Mouse (Mus musculus) stomach, embryonic 15.5 days (tissue): ENCODE measurements around the gene Usp12. TPM values are rescaled to one million over a fixed set of nuclear protein-coding genes. Genes with fewer than 3 reads are reported as not detected.

Source experiments
- ATAC-seq: fragments of 200-750 bp; cut with Nextera tagmentation; 2 replicates; pipeline ENCODE4 v1.8.0; 2017; ENCODE audit warnings: low read depth, moderate number of reproducible peaks, moderate TSS enrichment; ENCODE audit not compliant: insufficient read depth, low FRiP score
- H3K27ac ChIP-seq: fragments of 300-500 bp; sonication (generic); 2 replicates; pipeline ENCODE4 v1.5.1; 2015; ENCODE audit warnings: mild to moderate bottlenecking, inconsistent platforms
- H3K27me3 ChIP-seq: fragments of 300-500 bp; sonication (generic); replicated peaks from 2 replicates; pipeline ENCODE4 v1.6.1; 2015; ENCODE audit warnings: inconsistent platforms
- H3K36me3 ChIP-seq: fragments of 300-500 bp; sonication (generic); 2 replicates; pipeline ENCODE4 v1.6.1; 2015; ENCODE audit warnings: inconsistent platforms
- H3K4me1 ChIP-seq: fragments of 300-500 bp; sonication (generic); 2 replicates; pipeline ENCODE4 v1.6.1; 2015; ENCODE audit warnings: inconsistent platforms
- H3K4me2 ChIP-seq: fragments of 300-500 bp; sonication (generic); 2 replicates; pipeline ENCODE4 v1.6.1; 2015; ENCODE audit warnings: mild to moderate bottlenecking, inconsistent platforms
- H3K4me3 ChIP-seq: fragments of 300-500 bp; sonication (generic); replicated peaks from 2 replicates; pipeline ENCODE4 v1.5.1; 2015; ENCODE audit warnings: inconsistent platforms
- H3K9ac ChIP-seq: fragments of 300-500 bp; sonication (generic); 2 replicates; pipeline ENCODE4 v1.6.1; 2015; ENCODE audit warnings: inconsistent platforms
- H3K9me3 ChIP-seq: fragments of 300-500 bp; sonication (generic); 2 replicates; pipeline ENCODE4 v1.6.1; 2016; ENCODE audit warnings: inconsistent platforms
- WGBS: fragments of 180-500 bp; shearing (Covaris S2); methylation state at CpG from one replicate; pipeline ENCODE4 v1.1.7; 2015; 5-methylcytosine and 5-hydroxymethylcytosine counted together
- polyA plus RNA-seq: library from polyadenylated mRNA; unstranded; fragments of >200 nt; fragmentation: Nextera tagmentation; extraction: Ambion mirVana; gene quantifications from 2 replicates; pipeline ENCODE4 v1.2.1, GENCODE M21; 2015

Gene Usp12
- polyA plus RNA-seq, 1 experiment from 2014 or later: 18.9 TPM

DNA sequence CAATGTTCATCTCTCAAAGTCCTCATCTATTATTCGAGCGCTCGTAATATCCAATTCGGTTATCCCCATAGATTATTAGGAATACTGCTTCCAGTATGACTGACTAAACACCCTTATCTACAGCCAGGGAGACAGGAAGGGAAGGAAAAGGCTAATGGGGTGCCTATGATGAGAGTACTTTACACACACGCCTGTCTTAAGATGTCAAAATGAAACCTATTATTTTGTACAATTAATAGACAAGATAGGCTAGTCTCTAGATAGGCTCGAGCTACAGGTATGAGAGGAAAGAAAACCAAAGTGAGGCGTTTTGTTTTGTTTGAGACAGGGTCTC, 37.6 kb upstream of the Usp12 start:
- Histone ChIP-seq H3K36me3 (peaks cover 24% of the 10 kb centered on the region), H3K4me3 (peak overlapping the region; percentile 74), H3K4me1 (peaks cover 13% of the 10 kb centered on the region; the same call in 1 of the 2 replicates), H3K4me2 (peak overlapping the region; percentile 64), H3K9ac (no peak overlapping the region), H3K27me3 (no peaks in the 10 kb centered on the region), H3K27ac (peak overlapping the region; percentile 83; the same call in 1 of the 2 replicates), H3K9me3 (no peaks in the 10 kb centered on the region)
- 47% methylated on average over 7 of the region's 7 CpGs for WGBS
- peak; percentile 15 for ATAC-seq

DNA sequence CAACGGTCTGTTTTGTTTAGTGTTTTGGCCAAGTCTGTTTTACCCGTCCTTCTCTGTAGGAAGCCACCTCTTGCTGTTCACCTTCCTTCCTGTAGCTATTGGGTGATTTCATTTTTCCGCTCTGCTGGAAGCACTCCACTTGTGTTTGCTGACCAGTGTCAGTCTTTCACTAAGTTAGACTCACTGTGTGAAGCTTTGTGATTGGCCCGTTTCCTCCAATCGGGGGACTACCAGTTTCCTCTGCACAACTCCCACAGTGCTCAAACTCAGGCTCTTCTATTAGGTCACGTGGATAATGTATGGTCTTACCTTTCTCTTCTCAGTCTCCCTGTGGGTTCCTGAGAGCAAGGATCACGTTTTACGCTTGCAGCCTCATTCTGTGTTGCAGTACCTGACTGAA, 34.7 kb upstream of the Usp12 start:
- Histone ChIP-seq H3K27ac (no peak overlapping the region), H3K4me2 (no peak overlapping the region), H3K9me3 (no peaks in the 10 kb centered on the region), H3K4me3 (no peak overlapping the region), H3K27me3 (no peaks in the 10 kb centered on the region), H3K9ac (no peak overlapping the region), H3K36me3 (peaks cover 2% of the 10 kb centered on the region; the same call in 1 of the 2 replicates), H3K4me1 (peaks cover 8% of the 10 kb centered on the region)
- 49% methylated on average over 8 of the region's 8 CpGs for WGBS
- ATAC-seq: no peak

DNA sequence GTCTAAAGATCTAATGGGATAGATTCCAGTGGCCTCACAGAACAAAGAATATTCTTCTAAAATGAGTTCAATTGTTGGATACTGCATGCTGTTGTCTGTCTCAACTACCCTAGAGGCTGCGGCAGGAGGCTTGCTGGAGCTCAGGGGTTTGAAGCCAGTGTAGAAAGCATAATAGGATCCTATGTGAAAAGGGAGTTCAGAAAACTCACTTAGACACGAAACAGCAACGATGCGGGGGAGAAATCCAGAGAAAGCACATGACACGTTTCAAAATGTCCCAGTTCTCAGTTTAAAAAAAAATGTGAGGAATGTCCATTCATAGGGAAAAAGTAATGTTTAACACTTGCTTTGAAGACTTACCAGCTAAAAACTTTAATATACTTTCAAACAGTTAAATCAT, 28.2 kb upstream of the Usp12 start:
- no peak overlapping the region for H3K4me2 ChIP-seq

GRCm38 (mm10) chr5:146818906-146819623, 24.3 kb upstream of the Usp12 start:
- no peaks in the 10 kb centered on the region for H3K4me1 ChIP-seq
- no peak overlapping the region for H3K4me3 ChIP-seq
- ATAC-seq: no peak
- no peak overlapping the region for H3K9ac ChIP-seq
- 64% methylated on average over 8 of the region's 8 CpGs for WGBS
- H3K36me3 ChIP-seq: no peaks in the 10 kb centered on the region
- H3K4me2 ChIP-seq: no peak overlapping the region
- H3K27ac ChIP-seq: no peak overlapping the region
- no peaks in the 10 kb centered on the region for H3K9me3 ChIP-seq
- no peaks in the 10 kb centered on the region for H3K27me3 ChIP-seq

More for the DNA sequence above, 28.2 kb upstream of the Usp12 start:
- WGBS: 66% methylated on average over 5 of the region's 5 CpGs
- Histone ChIP-seq H3K27ac (no peak overlapping the region), H3K4me1 (no peaks in the 10 kb centered on the region; the same call in 1 of the 2 replicates), H3K4me3 (no peak overlapping the region), H3K36me3 (no peaks in the 10 kb centered on the region), H3K9me3 (no peaks in the 10 kb centered on the region), H3K9ac (no peak overlapping the region), H3K27me3 (no peaks in the 10 kb centered on the region)
- ATAC-seq: no peak

DNA sequence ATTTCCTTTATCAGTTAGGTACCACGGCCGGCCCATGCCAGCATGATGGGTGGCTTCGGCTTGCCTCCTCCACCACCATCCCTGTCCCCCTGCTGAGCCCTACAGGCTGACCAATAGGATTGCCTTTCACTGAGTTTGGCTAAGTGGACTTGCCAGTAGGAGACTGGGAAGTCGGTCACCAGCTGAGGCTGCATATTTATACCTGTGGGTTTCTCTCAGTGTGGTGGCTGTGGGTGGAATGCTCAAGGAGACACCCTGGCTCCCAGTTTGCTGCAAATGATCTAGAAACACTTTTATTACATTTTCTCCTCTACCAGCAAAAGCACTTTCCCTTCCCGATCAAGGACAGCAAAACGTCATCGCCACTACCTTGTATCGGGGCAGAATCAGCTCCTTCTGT, 22.8 kb upstream of the Usp12 start:
- no peaks in the 10 kb centered on the region for H3K4me1 ChIP-seq
- H3K4me2 ChIP-seq: no peak overlapping the region
- no peak overlapping the region for H3K9ac ChIP-seq
- no peak overlapping the region for H3K27ac ChIP-seq
- WGBS: 80% methylated on average over 8 of the region's 8 CpGs
- no peak for ATAC-seq
- H3K27me3 ChIP-seq: no peaks in the 10 kb centered on the region
- no peaks in the 10 kb centered on the region for H3K9me3 ChIP-seq
- H3K4me3 ChIP-seq: no peak overlapping the region
- H3K36me3 ChIP-seq: no peaks in the 10 kb centered on the region

DNA sequence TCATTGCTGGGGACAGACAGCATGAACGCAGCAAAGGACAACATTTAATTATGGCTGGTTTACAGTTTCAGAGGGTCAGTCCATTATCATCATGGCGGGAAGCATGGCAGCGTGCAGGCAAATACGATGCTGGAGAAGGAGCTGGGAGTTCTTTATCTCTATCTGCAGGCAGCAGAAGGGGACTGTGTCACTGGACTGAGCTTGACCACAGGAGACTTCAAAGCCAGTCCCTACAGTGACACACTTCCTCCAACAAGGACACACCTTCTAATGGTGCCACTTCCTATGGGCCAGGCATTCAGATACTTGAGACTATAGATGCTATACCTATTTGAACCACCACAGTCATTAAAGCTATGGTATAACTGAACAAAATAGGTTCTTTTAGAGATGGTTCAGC, 20.6 kb upstream of the Usp12 start:
- no peak overlapping the region for H3K4me3 ChIP-seq
- H3K27ac ChIP-seq: no peak overlapping the region
- ATAC-seq: no peak
- WGBS: 79% methylated on average over 4 of the region's 4 CpGs
- no peaks in the 10 kb centered on the region for H3K9me3 ChIP-seq
- no peaks in the 10 kb centered on the region for H3K27me3 ChIP-seq
- no peak overlapping the region for H3K9ac ChIP-seq
- H3K4me2 ChIP-seq: no peak overlapping the region
- no peaks in the 10 kb centered on the region for H3K4me1 ChIP-seq
- no peaks in the 10 kb centered on the region for H3K36me3 ChIP-seq

DNA sequence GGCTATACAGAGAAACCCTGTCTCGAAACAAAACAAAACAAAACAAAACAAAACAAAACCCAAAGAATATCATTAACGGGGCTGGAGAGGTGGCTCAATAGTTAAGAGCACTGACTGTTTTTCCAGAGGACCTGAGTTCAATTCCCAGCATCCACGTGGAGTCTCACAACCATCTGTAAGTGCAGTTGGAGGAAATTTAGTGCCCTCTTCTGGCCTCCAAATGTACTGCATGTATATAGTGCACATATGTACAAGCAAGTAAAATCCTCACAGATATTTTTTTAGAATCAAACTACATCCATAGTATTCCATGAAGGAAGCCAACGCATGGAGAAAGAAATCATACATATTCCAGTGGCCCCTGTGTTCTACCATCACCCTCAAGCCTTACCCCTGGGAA, 18.6 kb upstream of the Usp12 start:
- H3K4me2 ChIP-seq: no peak overlapping the region
- H3K27me3 ChIP-seq: no peaks in the 10 kb centered on the region
- H3K4me3 ChIP-seq: no peak overlapping the region
- H3K9ac ChIP-seq: no peak overlapping the region
- H3K36me3 ChIP-seq: no peaks in the 10 kb centered on the region
- no peak for ATAC-seq
- H3K9me3 ChIP-seq: no peaks in the 10 kb centered on the region
- H3K4me1 ChIP-seq: no peaks in the 10 kb centered on the region
- WGBS: 81% methylated on average over 4 of the region's 4 CpGs
- H3K27ac ChIP-seq: no peak overlapping the region

DNA sequence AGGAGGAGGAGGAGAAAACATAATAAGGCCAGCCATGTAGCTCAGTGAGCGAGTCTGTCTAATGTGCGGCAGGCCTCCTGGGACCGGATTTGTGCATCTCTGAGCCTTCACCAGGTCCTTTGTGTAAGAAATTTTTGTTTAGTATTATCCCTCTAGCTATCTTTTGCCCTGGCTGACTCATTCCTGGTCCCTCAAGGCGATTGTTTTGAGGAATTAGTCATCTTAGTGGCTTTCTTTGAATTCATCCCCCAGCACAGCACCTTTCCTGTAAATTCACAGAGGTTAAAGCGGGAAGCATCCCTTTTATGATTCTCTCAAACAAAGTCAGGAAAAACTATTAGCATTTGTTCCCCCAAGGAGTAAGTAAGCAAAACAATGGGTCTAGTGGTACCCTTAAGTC, 18.1 kb upstream of the Usp12 start:
- Histone ChIP-seq H3K9me3 (no peaks in the 10 kb centered on the region), H3K27me3 (no peaks in the 10 kb centered on the region), H3K4me2 (no peak overlapping the region), H3K36me3 (no peaks in the 10 kb centered on the region), H3K4me3 (no peak overlapping the region), H3K27ac (no peak overlapping the region), H3K9ac (no peak overlapping the region), H3K4me1 (no peaks in the 10 kb centered on the region)
- no peak for ATAC-seq
- 90% methylated on average over 5 of the region's 5 CpGs for WGBS

DNA sequence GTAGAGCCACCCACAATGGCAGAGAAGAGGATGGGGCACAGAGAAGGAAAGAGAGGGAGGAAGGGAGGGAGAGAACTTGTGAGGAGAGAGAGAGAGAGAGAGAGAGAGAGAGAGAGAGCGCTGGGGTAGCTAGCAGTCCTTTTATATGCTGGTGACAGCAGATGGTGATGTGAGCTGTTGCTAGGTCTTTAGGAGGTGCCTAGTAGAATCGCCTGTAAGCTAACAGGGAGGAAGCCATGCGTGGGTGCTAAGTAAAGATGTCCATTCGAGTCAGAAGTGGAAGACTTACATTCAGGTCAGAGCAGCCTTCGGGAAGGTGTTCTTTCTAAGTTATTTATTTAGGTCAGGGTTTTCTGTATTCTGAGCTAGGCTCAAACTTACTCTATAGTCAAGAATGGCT, 15.1 kb upstream of the Usp12 start:
- WGBS: 71% methylated on average over 5 of the region's 5 CpGs
- no peak overlapping the region for H3K4me2 ChIP-seq
- H3K36me3 ChIP-seq: no peaks in the 10 kb centered on the region
- no peaks in the 10 kb centered on the region for H3K9me3 ChIP-seq
- no peaks in the 10 kb centered on the region for H3K27me3 ChIP-seq
- no peak overlapping the region for H3K9ac ChIP-seq
- H3K4me1 ChIP-seq: no peaks in the 10 kb centered on the region
- ATAC-seq: no peak
- no peak overlapping the region for H3K4me3 ChIP-seq
- H3K27ac ChIP-seq: no peak overlapping the region

- Histone ChIP-seq H3K27ac (no peak overlapping the region), H3K4me2 (no peak overlapping the region), H3K9ac (no peak overlapping the region), H3K4me3 (no peak overlapping the region), H3K4me1 (no peaks in the 10 kb centered on the region), H3K27me3 (no peaks in the 10 kb centered on the region), H3K36me3 (no peaks in the 10 kb centered on the region), H3K9me3 (no peaks in the 10 kb centered on the region)
- WGBS: 66% methylated on average over 8 of the region's 8 CpGs
- no peak for ATAC-seq
Observed at GRCm38 (mm10) chr5:146806004-146806430, 11.2 kb upstream of the Usp12 start.

- Histone ChIP-seq H3K27me3 (no peaks in the 10 kb centered on the region), H3K4me1 (peaks cover 7% of the 10 kb centered on the region), H3K9me3 (no peaks in the 10 kb centered on the region), H3K27ac (no peak overlapping the region), H3K36me3 (no peaks in the 10 kb centered on the region), H3K4me3 (no peak overlapping the region), H3K9ac (no peak overlapping the region), H3K4me2 (no peak overlapping the region)
- 58% methylated on average over 9 of the region's 9 CpGs for WGBS
- ATAC-seq: no peak
Observed at GRCm38 (mm10) chr5:146798031-146798430, 3.2 kb upstream of the Usp12 start.

DNA sequence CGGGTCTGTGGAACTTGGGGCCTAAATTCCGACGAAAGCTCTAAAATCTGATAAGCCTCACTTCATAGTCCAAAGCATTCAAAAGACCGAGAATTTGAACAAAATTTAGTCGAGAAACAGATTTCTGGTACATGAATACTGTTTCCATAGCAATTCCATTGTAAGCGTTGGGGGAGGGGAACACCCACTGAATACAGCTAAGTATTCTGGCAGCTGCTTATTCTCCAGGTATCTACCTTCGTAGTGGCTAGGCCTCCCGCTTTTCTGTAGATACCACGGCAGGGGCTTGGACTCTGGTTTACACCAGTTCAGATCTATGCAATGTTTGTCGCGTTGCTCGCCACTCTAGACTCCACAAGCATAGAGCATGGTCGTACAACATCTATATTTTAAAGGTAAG, 922 bp upstream of the Usp12 start:
- H3K4me2 ChIP-seq: no peak overlapping the region
- H3K27ac ChIP-seq: no peak overlapping the region
- no peaks in the 10 kb centered on the region for H3K36me3 ChIP-seq
- no peak for ATAC-seq
- no peak overlapping the region for H3K9ac ChIP-seq
- WGBS: 79% methylated on average over 13 of the region's 13 CpGs
- H3K27me3 ChIP-seq: no peaks in the 10 kb centered on the region
- H3K4me1 ChIP-seq: peaks cover 22% of the 10 kb centered on the region
- no peaks in the 10 kb centered on the region for H3K9me3 ChIP-seq
- no peak overlapping the region for H3K4me3 ChIP-seq
